Mouse (Mus musculus): ENCODE measurements at regions not wholly inside any gene's neighbourhood (a gene's known extent, or its start where the extent isn't known, plus 50 kb on each side); places are given as distances from the start of the nearest gene placed in this dataset.

DNA sequence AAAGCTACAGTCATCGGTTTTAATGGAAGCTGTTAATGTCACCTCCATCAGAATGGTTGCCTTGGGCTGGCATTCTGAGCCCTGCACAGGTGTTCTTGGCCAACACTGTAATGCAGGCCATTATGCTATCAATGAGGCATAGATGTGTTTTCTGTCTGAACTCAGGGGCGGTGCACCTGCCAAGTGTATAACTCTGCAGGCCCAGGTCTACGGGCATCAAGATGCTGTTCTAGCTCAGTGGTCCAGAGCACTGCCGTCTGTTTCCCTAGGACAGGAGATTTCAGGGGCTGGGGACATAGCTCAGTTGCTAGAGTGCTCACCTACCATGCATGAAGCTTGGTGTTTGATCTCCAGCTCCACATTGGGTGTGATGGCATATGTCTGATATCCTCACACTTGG is 68.1 kb upstream of the Sash1 start:
- in situ Hi-C loops (cut with MboI; ENCODE audit: low sequenced_read_pairs): loop anchor here (25.0 kb wide), 1 partner anchor 167 kb away; no protein-coding TSS in a partner anchor

DNA sequence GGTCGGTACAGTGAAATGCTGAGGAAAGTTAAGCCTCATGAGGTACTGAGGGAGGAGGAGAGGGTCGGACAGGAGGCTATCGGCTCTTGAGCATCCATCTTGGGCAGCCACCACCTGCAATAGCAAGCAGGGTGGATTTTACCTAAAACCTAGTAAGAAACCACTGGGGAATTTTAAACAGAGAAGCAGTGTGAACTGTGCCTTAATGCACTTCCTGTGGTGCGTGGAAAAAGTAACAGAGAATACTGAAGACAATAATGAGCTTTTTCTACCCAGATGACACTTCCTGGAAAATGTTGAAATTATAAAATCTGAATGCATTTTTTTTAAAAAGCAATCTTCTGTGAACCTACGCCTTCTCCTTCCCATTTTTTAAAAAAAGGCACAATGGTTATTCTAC is 67.1 kb upstream of the Sash1 start:
- in situ Hi-C loops (cut with MboI; ENCODE audit: low sequenced_read_pairs): loop anchor here (25.0 kb wide), 1 partner anchor 166 kb away; no protein-coding TSS in a partner anchor

DNA sequence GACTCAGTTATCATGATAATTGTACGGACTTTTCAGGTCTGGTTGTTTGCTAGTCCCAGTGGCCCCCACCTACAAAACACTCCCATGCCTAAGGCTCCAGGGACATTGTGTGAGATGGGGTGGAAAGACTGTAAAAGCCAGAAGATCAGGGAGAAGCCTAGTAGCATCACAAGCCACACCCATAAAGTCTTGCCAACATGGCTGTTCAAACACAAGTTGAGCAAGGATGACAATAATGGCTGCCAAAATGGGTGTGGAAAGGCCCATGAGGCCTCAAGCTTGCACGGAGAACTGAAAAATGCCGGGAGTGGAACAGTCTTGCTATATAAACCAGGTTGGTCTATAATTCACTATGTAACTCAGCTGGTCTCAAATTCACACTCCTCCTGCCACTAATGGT is 66.1 kb upstream of the Sash1 start:
- in situ Hi-C loops (cut with MboI; ENCODE audit: low sequenced_read_pairs): loop anchor here (25.0 kb wide), 1 partner anchor 165 kb away; no protein-coding TSS in a partner anchor

DNA sequence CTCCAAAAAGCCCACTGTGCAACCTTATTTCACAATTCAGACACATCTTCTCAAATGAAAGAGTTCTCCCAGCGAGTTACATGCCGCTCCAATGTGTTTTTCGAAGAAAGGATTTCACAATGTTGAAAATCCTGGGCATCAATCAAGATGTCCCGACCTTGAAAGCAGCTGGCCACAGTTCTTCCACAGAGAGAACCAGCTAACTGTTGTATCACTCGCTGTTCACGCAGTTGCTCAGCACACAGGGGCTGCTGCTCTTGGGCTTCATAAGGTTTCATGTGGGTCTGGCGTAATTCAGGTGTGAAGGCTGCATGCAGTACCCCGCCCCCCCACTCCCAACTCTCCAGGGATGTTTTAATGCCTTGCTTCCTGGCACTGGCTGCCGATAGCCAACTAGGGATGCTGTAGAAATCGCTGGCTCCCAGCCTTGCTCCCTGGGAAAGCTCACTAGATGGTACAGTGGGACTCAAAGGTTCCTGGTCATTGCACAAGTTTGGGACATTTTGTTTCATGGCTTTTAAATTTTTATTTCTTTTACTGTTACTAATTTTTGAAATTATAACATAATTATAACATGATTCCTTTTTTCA is 65.5 kb upstream of the Sash1 start:
- in situ Hi-C loops (cut with MboI; ENCODE audit: low sequenced_read_pairs): loop anchor here (25.0 kb wide), 1 partner anchor 164 kb away; no protein-coding TSS in a partner anchor

DNA sequence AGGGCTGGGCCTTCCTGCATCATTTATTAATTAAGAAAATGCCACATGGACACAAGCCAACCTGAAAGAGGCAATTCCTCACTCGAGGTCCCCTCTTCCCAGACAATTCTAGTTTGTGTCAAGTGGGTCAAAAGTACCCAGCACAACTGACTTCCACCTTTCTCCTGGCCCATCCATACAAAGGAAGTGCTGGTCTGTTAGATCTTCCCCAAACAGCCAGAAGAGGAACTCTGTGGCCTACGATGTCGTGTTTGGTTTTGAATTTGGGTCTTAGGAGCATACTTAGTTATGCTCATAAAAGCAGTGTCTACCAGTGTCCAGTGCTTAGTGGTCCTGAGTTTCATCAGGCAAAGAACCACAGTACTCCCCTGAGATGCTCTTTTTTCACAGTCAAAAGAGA is 62.4 kb upstream of the Sash1 start:
- in situ Hi-C loops (cut with MboI; ENCODE audit: low sequenced_read_pairs): no loop called here

- in situ Hi-C loops (cut with MboI; ENCODE audit: low sequenced_read_pairs): no loop called here
Measured at GRCm38 (mm10) chr10:8945195-8945751, 59.4 kb upstream of the Sash1 start.

- in situ Hi-C loops (cut with MboI; ENCODE audit: low sequenced_read_pairs): no loop called here
Measured at GRCm38 (mm10) chr10:8944586-8944985, 58.7 kb upstream of the Sash1 start.

- in situ Hi-C loops (cut with MboI; ENCODE audit: low sequenced_read_pairs): no loop called here
Measured at GRCm38 (mm10) chr10:8943698-8944097, 57.8 kb upstream of the Sash1 start.

- in situ Hi-C loops (cut with MboI; ENCODE audit: low sequenced_read_pairs): no loop called here
Measured at GRCm38 (mm10) chr10:8942967-8943471, 57.1 kb upstream of the Sash1 start.

- in situ Hi-C loops (cut with MboI; ENCODE audit: low sequenced_read_pairs): no loop called here
Measured at GRCm38 (mm10) chr10:8936369-8936768, 50.5 kb upstream of the Sash1 start.

Data from CH12F3 (cell line).